Mouse (Mus musculus): ENCODE measurements at regions not wholly inside any gene's neighbourhood (a gene's known extent, or its start where the extent isn't known, plus 50 kb on each side); places are given as distances from the start of the nearest gene placed in this dataset.

GRCm38 (mm10) chr13:107626670-107627069 is 417.6 kb upstream of the Smim15 start:
- DNase-seq, result no peak

DNA sequence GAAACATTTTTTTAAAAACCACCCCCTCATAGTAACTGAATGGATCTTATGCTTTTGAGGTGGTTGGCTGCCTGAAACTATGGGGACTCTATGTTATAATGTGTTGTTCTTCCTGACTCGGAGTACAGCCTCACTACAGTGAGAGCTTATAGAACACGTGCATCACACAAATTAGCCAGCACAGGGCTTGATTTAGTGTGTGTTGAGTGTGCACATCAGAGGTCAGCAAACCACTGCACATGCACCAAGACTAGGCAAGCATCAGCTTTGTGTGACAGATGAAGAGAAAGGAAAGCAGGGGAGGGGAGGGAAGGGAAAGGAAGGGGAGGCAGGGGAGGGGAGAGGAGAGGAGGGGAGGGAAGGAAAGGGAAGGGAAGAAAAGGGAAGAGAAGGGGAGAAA is 422.9 kb upstream of the Smim15 start:
- no peak for DNase-seq

- DNase-seq, result no peak
These were observed 423.4 kb upstream of the Smim15 start for GRCm38 (mm10) chr13:107620887-107621286.

DNA sequence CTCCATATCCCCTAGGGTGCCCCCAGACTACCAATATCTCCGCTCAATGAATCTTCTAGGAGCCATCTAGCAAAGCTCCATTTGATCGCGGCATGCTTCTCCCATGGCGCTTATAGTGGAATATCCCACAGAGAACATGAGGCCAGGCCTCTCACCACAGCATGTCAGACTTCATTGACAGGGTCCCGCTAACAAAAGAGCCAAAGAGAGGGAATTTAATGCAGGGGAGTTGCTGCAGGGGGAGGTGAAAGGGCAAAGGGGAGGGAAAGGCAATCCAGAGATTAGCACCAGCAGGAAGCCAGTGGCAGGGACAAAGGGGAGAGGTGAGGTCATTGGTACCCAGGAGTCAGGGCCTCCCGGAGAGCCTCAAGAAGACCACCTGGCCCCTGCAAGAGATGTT is 424.0 kb upstream of the Smim15 start:
- DNase-seq, result no peak

GRCm38 (mm10) chr13:107619430-107619927 is 424.8 kb upstream of the Smim15 start:
- no peak for DNase-seq

GRCm38 (mm10) chr13:107618796-107619429 is 425.3 kb upstream of the Smim15 start:
- DNase-seq, result no peak

DNA sequence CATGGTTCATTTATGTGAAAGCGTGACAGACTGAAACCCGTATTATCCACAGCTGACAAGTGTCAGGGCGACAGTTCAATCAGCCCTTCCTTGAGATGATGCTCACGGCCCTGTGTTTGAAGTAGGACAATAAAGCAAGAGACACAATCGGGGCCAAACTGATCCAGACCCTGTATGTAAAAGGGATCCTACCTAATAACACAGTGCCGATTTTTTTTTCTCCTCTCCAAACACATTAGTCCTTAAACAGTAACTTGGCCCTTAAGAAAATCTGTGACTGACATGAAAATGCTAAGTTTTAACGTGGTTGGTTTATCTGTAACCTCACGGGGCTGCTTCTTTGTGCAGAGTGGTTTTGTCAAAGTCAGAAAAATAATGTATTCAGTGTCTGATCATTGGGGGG is 425.9 kb upstream of the Smim15 start:
- DNase-seq, result no peak

DNA sequence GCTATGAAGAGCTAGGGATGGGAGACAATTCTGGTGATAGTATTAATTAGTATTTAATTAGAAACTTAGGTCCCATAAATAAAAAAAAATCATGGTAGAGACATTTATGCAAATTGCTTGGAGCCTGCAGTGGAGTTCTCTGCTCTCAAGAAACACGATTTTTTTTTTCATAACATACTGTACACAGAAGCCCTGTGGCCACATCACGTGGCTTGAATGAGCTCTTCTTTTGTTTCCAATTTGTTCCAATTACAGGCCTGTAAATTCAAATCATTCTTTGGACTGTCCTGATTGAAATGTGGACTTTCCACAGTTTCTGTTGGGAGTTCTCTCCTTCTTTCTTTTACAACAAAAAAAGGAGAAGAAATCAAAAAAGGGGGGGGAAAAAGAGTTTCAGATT is 426.7 kb upstream of the Smim15 start:
- no peak for DNase-seq

- no peak for DNase-seq
These were observed 427.5 kb upstream of the Smim15 start for GRCm38 (mm10) chr13:107616775-107617174.

GRCm38 (mm10) chr13:107608996-107609503 is 435.2 kb upstream of the Smim15 start:
- no peak for DNase-seq

DNA sequence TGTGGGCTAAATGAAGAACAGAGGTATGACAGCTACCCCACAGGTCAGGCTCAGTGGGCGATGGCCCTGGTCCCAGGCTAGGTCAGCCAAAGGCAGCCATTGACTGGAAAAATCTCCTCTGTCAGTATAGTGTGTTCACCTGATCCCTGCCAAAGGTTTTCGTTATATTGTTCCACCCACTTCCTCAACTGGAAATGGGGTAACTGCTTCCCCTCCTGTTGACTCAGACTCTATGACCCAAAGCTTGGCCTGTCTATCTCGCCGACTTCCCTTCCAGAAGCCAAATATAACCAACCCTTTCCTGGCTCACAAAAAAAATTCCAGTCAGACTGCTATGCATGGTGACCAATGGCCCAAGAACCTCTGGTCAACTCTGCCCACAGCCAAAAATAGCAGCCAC is 437.0 kb upstream of the Smim15 start:
- DNase-seq, result peak; percentile 16

DNA sequence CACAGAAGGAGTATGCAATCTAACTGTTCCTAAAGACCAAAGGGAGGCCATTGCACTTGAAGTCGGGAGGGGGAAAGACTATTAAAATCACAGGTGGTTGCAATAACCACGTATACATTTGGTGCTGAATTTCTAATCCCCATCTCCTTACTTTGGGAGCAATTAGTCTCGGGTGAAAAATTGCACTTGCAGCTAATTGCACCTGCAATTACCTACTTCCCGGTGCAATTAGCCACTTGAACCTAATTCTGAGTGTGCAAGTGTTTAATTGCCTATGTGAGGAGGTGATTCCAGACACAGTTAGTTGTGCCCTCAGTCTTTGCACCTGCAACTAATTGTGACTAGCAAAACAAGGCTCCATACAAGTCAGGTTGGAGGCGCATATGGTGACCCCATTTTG is 442.1 kb upstream of the Smim15 start:
- DNase-seq, result no peak

GRCm38 (mm10) chr13:107601132-107601439 is 443.2 kb upstream of the Smim15 start:
- DNase-seq, result no peak

DNA sequence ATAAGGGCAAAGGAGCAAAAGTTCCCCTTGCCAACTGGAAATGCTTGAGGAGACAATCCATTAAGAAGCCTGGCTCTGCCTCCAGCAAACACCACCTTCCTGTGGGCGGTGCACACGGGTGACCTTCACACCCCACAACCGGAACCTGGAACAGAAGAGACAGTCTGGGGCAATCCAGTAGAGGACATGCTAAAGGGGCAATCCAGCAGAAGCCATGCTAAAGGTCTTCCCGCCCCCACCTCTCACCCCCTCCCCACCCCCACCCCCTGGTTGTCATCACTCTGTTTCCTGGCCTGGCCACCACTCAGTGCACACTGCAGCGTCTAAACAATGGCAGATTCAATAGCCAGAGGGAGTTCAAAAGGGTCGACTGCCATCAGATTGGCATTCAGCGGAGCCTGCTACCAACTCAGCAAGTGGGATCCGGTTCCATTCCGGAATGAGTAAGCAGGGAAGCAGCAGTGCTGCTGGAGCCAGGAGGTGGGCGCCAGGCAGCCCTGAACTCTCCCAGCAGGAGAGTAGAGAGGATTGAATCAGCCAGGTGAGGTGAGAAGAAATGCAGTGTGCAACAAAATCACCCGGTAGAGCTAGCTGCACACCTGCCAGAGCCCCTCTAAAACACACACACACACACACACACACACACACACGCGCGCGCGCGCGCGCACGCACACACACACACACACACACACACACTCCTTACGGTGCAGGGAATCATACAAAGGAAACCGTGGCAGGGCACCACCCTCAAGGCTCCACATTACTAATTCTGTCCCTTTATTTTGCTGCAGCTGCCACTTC is 443.7 kb upstream of the Smim15 start:
- no peak for DNase-seq

DNA sequence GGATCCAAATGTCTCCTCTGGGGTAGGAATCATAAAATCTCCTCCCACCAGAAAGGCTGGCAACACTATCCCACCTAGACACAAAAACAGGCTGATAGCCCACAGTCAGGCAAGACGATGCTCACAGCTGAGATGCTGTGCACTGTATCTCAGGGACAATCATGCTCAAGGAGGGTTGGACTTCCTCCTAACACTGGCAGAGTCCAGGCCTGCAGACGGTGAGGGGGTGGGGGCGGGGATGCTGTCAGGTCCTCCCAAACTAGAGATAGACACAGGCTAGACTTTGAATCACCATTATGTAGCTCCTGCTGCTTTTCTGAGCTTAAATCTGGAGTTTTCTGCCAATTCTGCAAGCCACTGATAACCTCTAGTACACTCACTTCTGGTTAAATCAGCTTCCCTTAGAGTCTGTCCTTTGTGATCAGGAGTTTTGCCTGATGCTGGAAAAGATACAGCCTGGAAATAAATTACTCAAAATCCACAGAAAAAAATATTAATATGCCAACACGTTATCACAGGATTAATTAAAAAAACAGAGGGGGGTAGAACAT is 445.1 kb upstream of the Smim15 start:
- DNase-seq, result no peak

DNA sequence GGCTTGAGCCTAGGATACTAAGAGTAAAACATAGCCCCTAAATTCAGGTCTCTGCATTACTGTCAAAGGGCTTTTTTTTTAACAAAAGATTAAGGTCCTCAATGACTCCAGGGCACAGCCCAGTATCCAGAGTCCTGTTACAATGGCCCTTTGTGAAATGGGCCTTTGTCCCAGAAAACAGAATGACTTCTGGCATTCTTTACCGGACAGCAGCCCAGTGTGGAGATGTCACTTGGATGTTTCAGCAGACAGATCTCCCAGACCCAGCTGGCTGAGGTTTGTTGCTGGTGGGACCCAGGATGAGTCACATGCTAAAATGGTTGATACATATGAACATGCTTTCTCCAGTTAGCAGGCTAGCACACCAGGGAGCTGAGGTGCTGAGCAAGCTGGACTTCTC is 445.9 kb upstream of the Smim15 start:
- no peak for DNase-seq

GRCm38 (mm10) chr13:107597217-107597616 is 447.0 kb upstream of the Smim15 start:
- no peak for DNase-seq

DNA sequence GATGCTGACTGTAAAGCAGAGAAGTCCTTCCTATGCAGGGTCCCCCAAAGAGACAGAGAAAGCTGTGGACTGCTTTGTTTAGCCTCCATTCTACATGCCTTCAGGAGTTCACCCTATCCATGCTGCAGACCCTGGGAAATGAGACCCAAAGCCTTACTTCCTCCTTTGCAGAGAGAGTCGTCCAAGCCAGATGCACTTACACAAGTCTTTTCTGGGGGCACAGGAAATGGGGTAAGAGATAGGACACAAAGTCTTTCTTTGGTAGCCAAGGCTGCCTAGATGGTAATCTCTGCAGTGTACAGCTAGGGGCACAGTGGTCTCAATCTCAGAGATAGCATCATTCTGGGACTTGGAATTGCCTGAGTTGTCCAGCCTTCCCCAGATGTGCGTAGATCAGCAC is 448.1 kb upstream of the Smim15 start:
- no peak for DNase-seq

DNA sequence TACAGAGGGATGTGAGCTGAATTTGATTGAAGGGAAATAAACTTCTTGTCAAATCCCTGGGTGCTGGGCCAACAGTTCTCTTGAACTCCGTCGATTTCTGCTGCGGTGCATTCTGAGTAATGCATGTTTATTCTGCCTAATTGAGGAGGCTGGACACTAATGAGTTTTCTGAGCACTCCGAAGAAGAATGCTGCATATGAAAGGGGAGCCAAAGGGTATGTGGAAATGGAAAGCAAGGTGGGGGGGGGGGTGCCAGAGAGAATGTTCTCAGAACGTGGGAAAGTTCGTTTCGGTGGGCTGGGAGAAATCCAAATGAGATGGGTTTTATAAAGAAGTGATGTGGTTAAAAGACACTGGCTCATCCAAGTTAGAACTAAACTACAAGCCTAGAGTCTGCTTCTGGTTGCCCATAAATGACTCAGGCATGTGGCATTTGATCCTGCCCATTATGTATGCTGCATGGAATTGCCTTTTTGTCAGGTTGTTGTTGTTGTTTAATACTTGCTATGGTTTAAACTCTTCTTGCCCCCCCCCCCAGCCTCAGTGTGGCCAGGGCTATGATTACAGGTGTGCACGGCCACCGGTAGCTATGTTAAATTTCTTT is 455.7 kb upstream of the Smim15 start:
- no peak for DNase-seq

DNA sequence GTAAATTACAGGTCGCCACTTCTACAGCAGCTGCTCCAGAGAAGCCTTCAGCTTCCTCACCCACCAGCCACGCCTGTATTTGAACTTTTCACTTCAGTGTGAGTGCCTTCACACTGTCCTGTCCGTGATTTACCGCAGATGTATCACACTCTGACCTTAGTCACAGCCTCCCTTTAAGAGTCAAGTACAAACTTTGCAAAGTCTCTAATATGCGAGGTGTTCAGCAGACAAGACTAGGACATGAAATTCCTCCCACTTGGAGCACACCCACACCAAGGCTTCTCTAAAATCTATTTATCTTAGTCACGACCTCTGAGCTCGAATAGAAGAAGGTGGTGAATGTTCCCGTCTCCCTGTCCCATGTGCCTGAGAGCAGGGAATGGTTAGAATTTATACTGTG is 456.6 kb upstream of the Smim15 start:
- DNase-seq, result no peak

- no peak for DNase-seq
These were observed 458.3 kb upstream of the Smim15 start for GRCm38 (mm10) chr13:107585936-107586335.

GRCm38 (mm10) chr13:107585353-107585752 is 458.9 kb upstream of the Smim15 start:
- DNase-seq, result no peak

DNA sequence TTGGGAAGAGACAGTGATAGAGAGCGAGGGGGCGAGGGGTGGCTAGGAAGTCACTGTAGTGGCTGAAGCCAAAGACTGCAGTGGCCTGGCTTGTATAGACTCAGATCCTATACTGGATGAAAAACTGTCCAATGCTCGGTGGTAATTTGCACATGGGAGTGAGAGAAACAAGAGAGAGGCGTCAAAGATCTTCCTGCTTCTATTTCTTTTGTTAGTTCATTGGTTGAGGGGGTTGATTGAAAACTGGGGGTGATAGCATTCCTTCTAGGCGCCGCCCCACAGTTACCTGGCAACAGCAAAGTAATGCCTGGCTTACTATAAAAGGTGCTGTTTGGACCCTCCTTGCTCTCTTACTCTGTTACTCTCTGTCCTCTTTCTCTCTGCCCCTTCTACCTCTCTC is 465.3 kb upstream of the Smim15 start:
- DNase-seq, result no peak

Measured in gastrocnemius, postnatal 25 days (tissue).